Mouse (Mus musculus) brain, embryonic 14.5 days (tissue): ENCODE results near the gene Atp6v1b1.

Source experiments
- CTCF ChIP-seq: fragments of 200-500 bp; IDR thresholded peaks from 2 replicates; pipeline ENCODE4 v1.5.1; 2012; ENCODE audit warnings: inconsistent platforms, mild to moderate bottlenecking, moderate library complexity, borderline replicate concordance; ENCODE audit not compliant: insufficient read depth, insufficient read length; ENCODE audit errors: extremely low read depth
- POLR2A ChIP-seq: fragments of 200-500 bp; IDR thresholded peaks from 2 replicates; pipeline ENCODE4 v1.6.1; 2012; ENCODE audit warnings: mild to moderate bottlenecking, inconsistent platforms, borderline replicate concordance; ENCODE audit not compliant: poor library complexity, insufficient read depth, insufficient read length, severe bottlenecking; ENCODE audit errors: extremely low read depth

DNA sequence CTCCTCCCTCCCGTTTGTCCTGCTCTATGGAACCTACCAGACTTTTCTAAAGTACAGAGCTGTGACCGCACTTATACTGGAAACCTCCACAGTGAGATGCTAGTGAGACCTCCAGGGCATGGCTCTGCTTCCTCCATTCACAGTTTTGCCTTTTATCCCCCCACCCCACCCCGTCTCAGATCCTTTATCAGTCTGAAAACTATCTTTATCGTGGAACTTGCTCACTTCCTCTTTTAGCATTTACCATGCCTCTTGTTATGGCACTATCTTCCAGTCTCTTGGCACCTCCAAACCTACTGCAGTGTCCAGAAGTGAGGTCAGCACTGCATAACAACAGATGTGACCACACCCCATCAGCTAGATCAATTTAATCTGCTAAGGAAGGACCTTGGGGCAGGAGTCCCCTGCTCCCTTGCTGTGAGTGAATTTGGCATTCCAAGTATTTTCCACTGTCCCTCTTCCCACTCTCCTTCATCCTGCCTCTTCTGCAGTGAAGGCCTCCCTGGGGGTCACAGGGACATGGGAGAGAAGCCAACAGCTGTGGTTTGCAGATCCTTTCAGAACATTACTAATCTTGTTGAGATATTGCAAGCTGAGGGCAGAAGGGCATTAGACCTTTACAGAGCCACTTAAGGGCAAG is 48.6 kb downstream of the Atp6v1b1 start:
- TF ChIP-seq CTCF (no peak), POLR2A (no peak)
